Mouse (Mus musculus) ovary, postnatal 14 days (tissue): ENCODE results near the gene Fads3.

Source experiments
- DNase-seq: peaks from one replicate; pipeline ENCODE4 v3.0.0; 2022; ENCODE audit warnings: low spot score

Gene Fads3

GRCm38 (mm10) chr19:10041388-10042148 lies at the start of gene Fads3:
Gene Fads3, plus strand, starts transcription at chr19:10041569.
- DNase-seq, result peak; percentile 72

GRCm38 (mm10) chr19:9992011-9992958 lies 49.1 kb upstream of the Fads3 start:
- DNase-seq, result no peak

GRCm38 (mm10) chr19:9993036-9993656 lies 48.2 kb upstream of the Fads3 start:
- DNase-seq, result peak; percentile 94

GRCm38 (mm10) chr19:9997204-9998062 lies 43.9 kb upstream of the Fads3 start:
- no peak for DNase-seq

GRCm38 (mm10) chr19:9998063-9998416 lies 43.3 kb upstream of the Fads3 start:
- no peak for DNase-seq

GRCm38 (mm10) chr19:9998736-9999486 lies 42.5 kb upstream of the Fads3 start:
- DNase-seq, result no peak

GRCm38 (mm10) chr19:10000330-10000729 lies 41.0 kb upstream of the Fads3 start:
- DNase-seq, result no peak

GRCm38 (mm10) chr19:10001206-10001969 lies 40.0 kb upstream of the Fads3 start, which contains the start of the genes Best1 and Rab3il1:
Gene Best1, minus strand, starts transcription at chr19:10001633.
Gene Rab3il1, plus strand, starts transcription at chr19:10001669.
- no peak for DNase-seq

- DNase-seq, result no peak
Observed at GRCm38 (mm10) chr19:10003696-10004095, 37.7 kb upstream of the Fads3 start.

GRCm38 (mm10) chr19:10011408-10011807 lies 30.0 kb upstream of the Fads3 start:
- no peak for DNase-seq

- peak; percentile 56 for DNase-seq
Observed at GRCm38 (mm10) chr19:10012827-10013278, 28.5 kb upstream of the Fads3 start.

GRCm38 (mm10) chr19:10013348-10013747 lies 28.0 kb upstream of the Fads3 start:
- DNase-seq, result no peak

- no peak for DNase-seq
Observed at GRCm38 (mm10) chr19:10013913-10014312, 27.5 kb upstream of the Fads3 start.

GRCm38 (mm10) chr19:10014824-10015223 lies 26.5 kb upstream of the Fads3 start:
- no peak for DNase-seq

GRCm38 (mm10) chr19:10015442-10015841 lies 25.9 kb upstream of the Fads3 start:
- no peak for DNase-seq

- no peak for DNase-seq
Observed at GRCm38 (mm10) chr19:10016151-10016550, 25.2 kb upstream of the Fads3 start.

- DNase-seq, result peak; percentile 88
Observed at GRCm38 (mm10) chr19:10017637-10018526, 23.5 kb upstream of the Fads3 start.

- no peak for DNase-seq
Observed at GRCm38 (mm10) chr19:10018527-10018818, 22.9 kb upstream of the Fads3 start.

- no peak for DNase-seq
Observed at GRCm38 (mm10) chr19:10019214-10019760, 22.1 kb upstream of the Fads3 start.
